Mouse (Mus musculus) stomach, embryonic 16.5 days (tissue): ENCODE results near the gene Bdkrb1. TPM values are rescaled to one million over a fixed set of nuclear protein-coding genes. Genes with fewer than 3 reads are reported as not detected.

Experiments
- ATAC-seq: fragments of 200-750 bp; cut with Nextera tagmentation; 2 replicates; pipeline ENCODE4 v1.8.0; 2017; ENCODE audit warnings: moderate number of reproducible peaks, moderate TSS enrichment; ENCODE audit not compliant: insufficient read depth, low FRiP score
- H3K27ac ChIP-seq: fragments of 300-500 bp; sonication (generic); 2 replicates; pipeline ENCODE4 v1.5.1; 2014; ENCODE audit warnings: low read length
- H3K27me3 ChIP-seq: fragments of 300-500 bp; sonication (generic); 2 replicates; pipeline ENCODE4 v1.6.1; 2014; ENCODE audit warnings: low read length, control low read depth, mixed read lengths; ENCODE audit not compliant: control insufficient read depth, insufficient read depth
- H3K36me3 ChIP-seq: fragments of 300-500 bp; sonication (generic); 2 replicates; pipeline ENCODE4 v1.6.1; 2014; ENCODE audit warnings: low read length; ENCODE audit not compliant: control insufficient read depth, insufficient read depth
- H3K4me1 ChIP-seq: fragments of 300-500 bp; sonication (generic); 2 replicates; pipeline ENCODE4 v1.6.1; 2014; ENCODE audit warnings: low read length, control low read depth, mixed read lengths; ENCODE audit not compliant: control insufficient read depth, insufficient read depth
- H3K4me2 ChIP-seq: fragments of 300-500 bp; sonication (generic); 2 replicates; pipeline ENCODE4 v1.6.1; 2014; ENCODE audit warnings: low read depth, low read length, mixed read lengths
- H3K4me3 ChIP-seq: fragments of 300-500 bp; sonication (generic); replicated peaks from 2 replicates; pipeline ENCODE4 v1.5.1; 2014; ENCODE audit warnings: mild to moderate bottlenecking, low read length
- H3K9ac ChIP-seq: fragments of 300-500 bp; sonication (generic); 2 replicates; pipeline ENCODE4 v1.6.1; 2014; ENCODE audit warnings: low read length
- H3K9me3 ChIP-seq: fragments of 300-500 bp; sonication (generic); replicated peaks from 2 replicates; pipeline ENCODE4 v1.6.1; 2016; ENCODE audit warnings: low read length, control low read depth; ENCODE audit not compliant: control insufficient read depth
- WGBS: fragments of 180-500 bp; shearing (Covaris S2); extraction: QIAGEN DNeasy Blood & Tissue Kit; methylation state at CpG from one replicate; pipeline ENCODE4 v1.1.7; 2014; 5-methylcytosine and 5-hydroxymethylcytosine counted together
- polyA plus RNA-seq: library from polyadenylated mRNA; unstranded; fragments of >200 nt; fragmentation: Nextera tagmentation; extraction: Ambion mirVana; gene quantifications from 2 replicates; pipeline ENCODE4 v1.2.1, GENCODE M21; 2015

The Bdkrb1 gene
- 0.69 and 1.0 TPM in 2 replicates for polyA plus RNA-seq

GRCm38 (mm10) chr12:105602581-105603210 lies at the start of gene Bdkrb1:
Bdkrb1 (plus strand) TSS chr12:105603085.
- no peaks in the 10 kb centered on the region for H3K9me3 ChIP-seq
- H3K4me3 ChIP-seq = no peak within 1 kb of the TSS
- 75% methylated on average over 11 of the region's 11 CpGs for WGBS
- 0 out of 2 replicates have a peak within 1 kb of the TSS, but pooled peaks have one; percentile 15 for H3K27ac ChIP-seq
- no peaks in the 10 kb centered on the region for H3K27me3 ChIP-seq
- H3K36me3 ChIP-seq = no peaks in the 10 kb centered on the region
- no peak within 1 kb of the TSS for H3K9ac ChIP-seq
- peaks cover 13% of the 10 kb centered on the region; the same call in 1 of the 2 replicates for H3K4me1 ChIP-seq
- ATAC-seq = peak; percentile 56; the same call in 1 of the 2 replicates
- H3K4me2 ChIP-seq = no peak within 1 kb of the TSS

GRCm38 (mm10) chr12:105554151-105554772 lies 48.6 kb upstream of the Bdkrb1 start:
- 55% methylated on average over 8 of the region's 8 CpGs for WGBS
- Histone ChIP-seq H3K27me3 (no peaks in the 10 kb centered on the region), H3K36me3 (no peaks in the 10 kb centered on the region), H3K9ac (no peak overlapping the region), H3K4me1 (peaks cover 8% of the 10 kb centered on the region; the same call in 1 of the 2 replicates), H3K27ac (no peak overlapping the region), H3K4me3 (no peak overlapping the region), H3K4me2 (no peak overlapping the region), H3K9me3 (no peaks in the 10 kb centered on the region)
- ATAC-seq = no peak

GRCm38 (mm10) chr12:105555172-105555571 lies 47.7 kb upstream of the Bdkrb1 start:
- no peaks in the 10 kb centered on the region for H3K27me3 ChIP-seq
- no peaks in the 10 kb centered on the region for H3K36me3 ChIP-seq
- H3K9me3 ChIP-seq = no peaks in the 10 kb centered on the region
- 63% methylated on average over 5 of the region's 5 CpGs for WGBS
- no peak overlapping the region for H3K4me3 ChIP-seq
- ATAC-seq = no peak
- H3K9ac ChIP-seq = no peak overlapping the region
- no peak overlapping the region for H3K4me2 ChIP-seq
- no peak overlapping the region for H3K27ac ChIP-seq
- peaks cover 8% of the 10 kb centered on the region; the same call in 1 of the 2 replicates for H3K4me1 ChIP-seq

GRCm38 (mm10) chr12:105557250-105557925 lies 45.5 kb upstream of the Bdkrb1 start:
- H3K4me2 ChIP-seq = no peak overlapping the region
- peak overlapping the region; percentile 6; the same call in 1 of the 2 replicates for H3K27ac ChIP-seq
- ATAC-seq = no peak; the same call in 1 of the 2 replicates
- no peaks in the 10 kb centered on the region for H3K36me3 ChIP-seq
- H3K4me3 ChIP-seq = no peak overlapping the region
- peaks cover 8% of the 10 kb centered on the region; the same call in 1 of the 2 replicates for H3K4me1 ChIP-seq
- no peaks in the 10 kb centered on the region for H3K9me3 ChIP-seq
- no peaks in the 10 kb centered on the region for H3K27me3 ChIP-seq
- no peak overlapping the region for H3K9ac ChIP-seq
- WGBS = 62% methylated on average over 7 of the region's 7 CpGs

- H3K36me3 ChIP-seq = no peaks in the 10 kb centered on the region
- no peak overlapping the region for H3K9ac ChIP-seq
- 0 out of 2 replicates have a peak overlapping the region, but pooled peaks have one; percentile 12 for H3K27ac ChIP-seq
- H3K4me2 ChIP-seq = no peak overlapping the region
- H3K9me3 ChIP-seq = no peaks in the 10 kb centered on the region
- no peak overlapping the region for H3K4me3 ChIP-seq
- ATAC-seq = no peak; the same call in 1 of the 2 replicates
- 40% methylated on average over 8 of the region's 8 CpGs for WGBS
- H3K4me1 ChIP-seq = peaks cover 16% of the 10 kb centered on the region
- peaks cover 15% of the 10 kb centered on the region for H3K27me3 ChIP-seq
Measured at GRCm38 (mm10) chr12:105561007-105561534, 41.8 kb upstream of the Bdkrb1 start.

- Histone ChIP-seq H3K9me3 (no peaks in the 10 kb centered on the region; the same call in 1 of the 2 replicates), H3K9ac (peak overlapping the region; percentile 9; the same call in 1 of the 2 replicates), H3K4me3 (peak overlapping the region; percentile 39), H3K27ac (no peak overlapping the region; the same call in 1 of the 2 replicates), H3K36me3 (no peaks in the 10 kb centered on the region), H3K4me1 (peaks cover 16% of the 10 kb centered on the region), H3K27me3 (peaks cover 15% of the 10 kb centered on the region), H3K4me2 (peak overlapping the region; percentile 46)
- ATAC-seq = no peak
- WGBS = 33% methylated on average over 8 of the region's 8 CpGs
Measured at GRCm38 (mm10) chr12:105562056-105562820, 40.6 kb upstream of the Bdkrb1 start.

- Histone ChIP-seq H3K4me1 (peaks cover 12% of the 10 kb centered on the region), H3K4me2 (peak within 1 kb of the TSS; percentile 46), H3K27ac (peak within 1 kb of the TSS; percentile 46; the same call in 1 of the 2 replicates), H3K9me3 (no peaks in the 10 kb centered on the region; the same call in 1 of the 2 replicates), H3K9ac (peak within 1 kb of the TSS; percentile 9), H3K36me3 (no peaks in the 10 kb centered on the region), H3K27me3 (peaks cover 15% of the 10 kb centered on the region), H3K4me3 (peak within 1 kb of the TSS; percentile 39)
- ATAC-seq = peak; percentile 77
- 7% methylated on average over 25 of the region's 25 CpGs for WGBS
Measured at GRCm38 (mm10) chr12:105562936-105563680, 39.8 kb upstream of the Bdkrb1 start, which contains the start of gene Bdkrb2. Bdkrb2 (plus strand) TSS chr12:105563226.
